Mouse (Mus musculus) adrenal gland, adult 18-20 months (tissue): ENCODE results near the gene Pdzd8. TPM values are rescaled to one million over a fixed set of nuclear protein-coding genes. Genes with fewer than 3 reads are reported as not detected.
A peak's percentile ranks its signal among the peaks of the same experiment; 100 is the strongest.

ENCODE experiments used
- DNase-seq, 2 experiments: peaks; one replicate each; pipeline ENCODE4 v3.0.0; 2021 to 2022; ENCODE audit warnings: low spot score in 2 of 2
- total RNA-seq, 2 experiments: library from RNA; stranded (reverse); gene quantifications; 1 replicate in 1 of 2; 2 replicates in 1 of 2; pipeline ENCODE4 v1.2.3; 2021

Gene Pdzd8
- total RNA-seq, 2 experiments from 2014 or later, result 28.7 to 32.6 TPM

- no peak for DNase-seq
These were observed 10.8 kb upstream of the Pdzd8 start for GRCm38 (mm10) chr19:59356388-59356787.

GRCm38 (mm10) chr19:59354906-59355305 is 9.3 kb upstream of the Pdzd8 start:
- no peak for DNase-seq

GRCm38 (mm10) chr19:59352760-59353159 is 7.2 kb upstream of the Pdzd8 start:
- no peak for DNase-seq

GRCm38 (mm10) chr19:59351151-59351889 is 5.7 kb upstream of the Pdzd8 start:
- no peak for DNase-seq

GRCm38 (mm10) chr19:59350273-59350903 is 4.8 kb upstream of the Pdzd8 start:
- DNase-seq, result no peak

GRCm38 (mm10) chr19:59349329-59349960 is 3.9 kb upstream of the Pdzd8 start:
- DNase-seq, result no peak

- no peak for DNase-seq
These were observed 745 bp upstream of the Pdzd8 start for GRCm38 (mm10) chr19:59346325-59346724.

- DNase-seq, result peak; percentile 51 to 58
These were observed 411 bp downstream of the Pdzd8 start for GRCm38 (mm10) chr19:59345081-59345657.

GRCm38 (mm10) chr19:59344304-59344711 is 1.3 kb downstream of the Pdzd8 start:
- DNase-seq, result peak; percentile 18 to 29

- no peak for DNase-seq
These were observed 2.6 kb downstream of the Pdzd8 start for GRCm38 (mm10) chr19:59342964-59343363.

GRCm38 (mm10) chr19:59339908-59340307 is 5.7 kb downstream of the Pdzd8 start:
- DNase-seq, result no peak

- no peak for DNase-seq
These were observed 7.5 kb downstream of the Pdzd8 start for GRCm38 (mm10) chr19:59337872-59338681.

GRCm38 (mm10) chr19:59336655-59337054 is 8.9 kb downstream of the Pdzd8 start:
- DNase-seq, result no peak

GRCm38 (mm10) chr19:59330816-59331225 is 14.8 kb downstream of the Pdzd8 start:
- no peak for DNase-seq

- DNase-seq, result no peak
These were observed 23.6 kb downstream of the Pdzd8 start, which contains the start of gene Rps12-ps3 for GRCm38 (mm10) chr19:59321990-59322389. TSS of gene Rps12-ps3 (plus strand) at chr19:59322290.

GRCm38 (mm10) chr19:59316571-59316970 is 29.0 kb downstream of the Pdzd8 start:
- DNase-seq, result no peak

GRCm38 (mm10) chr19:59315308-59315707 is 30.3 kb downstream of the Pdzd8 start:
- no peak for DNase-seq

GRCm38 (mm10) chr19:59292183-59292839 is 53.3 kb downstream of the Pdzd8 start:
- DNase-seq, result no peak

GRCm38 (mm10) chr19:59289811-59290210 is 55.8 kb downstream of the Pdzd8 start:
- DNase-seq, result peak in 1 of 2 experiments; percentile 22

GRCm38 (mm10) chr19:59289042-59289441 is 56.5 kb downstream of the Pdzd8 start:
- no peak for DNase-seq
